Mouse (Mus musculus): ENCODE results near the gene Marveld2.

Gene Marveld2

GRCm38 (mm10) chr13:100616181-100617087, at the start of gene Marveld2:
Gene Marveld2 (minus strand): TSS chr13:100616971.
- peak in 1 of 2 experiments; percentile 10 for DNase-seq (ENCODE audit: low spot score in 2 of 2)

- DNase-seq (ENCODE audit: low spot score in 2 of 2), result peak in 1 of 2 experiments; percentile 13
These were observed 43.2 kb upstream of the Marveld2 start for GRCm38 (mm10) chr13:100659864-100660456.

GRCm38 (mm10) chr13:100658091-100658490, 41.3 kb upstream of the Marveld2 start:
- DNase-seq (ENCODE audit: low spot score in 2 of 2), result no peak

- no peak for DNase-seq (ENCODE audit: low spot score in 2 of 2)
These were observed 34.8 kb upstream of the Marveld2 start, which contains the start of gene Taf9 for GRCm38 (mm10) chr13:100651439-100652186. Gene Taf9 (plus strand): TSS chr13:100651579.

GRCm38 (mm10) chr13:100650550-100651438, 34.0 kb upstream of the Marveld2 start, which contains the start of the genes Ak6 and Rad17:
Gene Ak6 (plus strand): TSS chr13:100650979.
Gene Rad17 (minus strand): TSS chr13:100651051.
- DNase-seq (ENCODE audit: low spot score in 2 of 2), result peak; percentile 89 to 92

GRCm38 (mm10) chr13:100648223-100648622, 31.5 kb upstream of the Marveld2 start:
- no peak for DNase-seq (ENCODE audit: low spot score in 2 of 2)

- no peak for DNase-seq (ENCODE audit: low spot score in 2 of 2)
These were observed 25.9 kb upstream of the Marveld2 start for GRCm38 (mm10) chr13:100642471-100643209.

- DNase-seq (ENCODE audit: low spot score in 2 of 2), result no peak
These were observed 17.4 kb upstream of the Marveld2 start for GRCm38 (mm10) chr13:100634106-100634691.

GRCm38 (mm10) chr13:100622241-100622640, 5.5 kb upstream of the Marveld2 start:
- DNase-seq (ENCODE audit: low spot score in 2 of 2), result no peak

GRCm38 (mm10) chr13:100617583-100617982, 812 bp upstream of the Marveld2 start:
- DNase-seq (ENCODE audit: low spot score in 2 of 2), result no peak

GRCm38 (mm10) chr13:100612903-100613302, 3.9 kb downstream of the Marveld2 start:
- no peak for DNase-seq (ENCODE audit: low spot score in 2 of 2)

GRCm38 (mm10) chr13:100612251-100612650, 4.5 kb downstream of the Marveld2 start:
- no peak for DNase-seq (ENCODE audit: low spot score in 2 of 2)

GRCm38 (mm10) chr13:100611266-100611665, 5.5 kb downstream of the Marveld2 start:
- DNase-seq (ENCODE audit: low spot score in 2 of 2), result no peak

- DNase-seq (ENCODE audit: low spot score in 2 of 2), result no peak
These were observed 9.0 kb downstream of the Marveld2 start for GRCm38 (mm10) chr13:100607756-100608155.

- no peak for DNase-seq (ENCODE audit: low spot score in 2 of 2)
These were observed 10.9 kb downstream of the Marveld2 start for GRCm38 (mm10) chr13:100605845-100606244.

GRCm38 (mm10) chr13:100603738-100604095, 13.1 kb downstream of the Marveld2 start:
- no peak for DNase-seq (ENCODE audit: low spot score in 2 of 2)

- DNase-seq (ENCODE audit: low spot score in 2 of 2), result no peak
These were observed 13.6 kb downstream of the Marveld2 start for GRCm38 (mm10) chr13:100603031-100603737.

GRCm38 (mm10) chr13:100602239-100602902, 14.4 kb downstream of the Marveld2 start:
- no peak for DNase-seq (ENCODE audit: low spot score in 2 of 2)

GRCm38 (mm10) chr13:100601034-100601433, 15.7 kb downstream of the Marveld2 start:
- no peak for DNase-seq (ENCODE audit: low spot score in 2 of 2)
